Mouse (Mus musculus): Measurements from ENCODE around the gene Vmn2r7. TPM values are rescaled to one million over a fixed set of nuclear protein-coding genes. Genes with fewer than 3 reads are reported as not detected.

Gene Vmn2r7
- total and polyA plus RNA-seq, 3 experiments, result not detected

DNA sequence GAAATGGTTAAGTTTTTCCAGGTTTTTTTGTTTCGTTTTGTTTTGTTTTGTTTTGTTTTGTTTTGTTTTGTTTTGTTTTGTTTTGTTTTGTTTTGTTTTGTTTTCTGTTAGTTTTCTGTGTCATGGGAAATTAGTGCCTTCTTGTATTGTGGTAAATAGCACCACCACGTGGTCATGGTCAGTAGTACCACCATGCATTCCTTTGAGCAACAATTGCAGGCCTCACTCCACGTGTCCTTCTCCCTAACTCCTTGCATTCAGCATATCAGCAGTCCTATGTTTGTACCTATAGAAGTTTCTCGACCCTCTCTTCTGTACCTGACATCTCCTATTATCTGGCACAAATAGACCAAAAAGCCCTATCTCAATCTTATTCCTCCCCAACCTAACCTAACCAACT lies 2.3 kb downstream of the Vmn2r7 start:
- TF ChIP-seq SMC3 (IDR thresholded peaks at IDR 0.05; ENCODE audit: low read depth, low read length) (peak; percentile 52), CTCF (conservative IDR thresholded peaks at IDR 0.05 in 1 of 2, IDR thresholded peaks at IDR 0.05 in 1 of 2; ENCODE audit: low read depth in 2 of 2, low read length in 2 of 2) (peak; percentile 72 to 74), CHD2 (IDR thresholded peaks at IDR 0.05; ENCODE audit: low read length) (no peak), RAD21 (IDR thresholded peaks at IDR 0.05; ENCODE audit: low read depth, low read length) (peak; percentile 73), TCF12 (IDR thresholded peaks at IDR 0.05; ENCODE audit: low read depth, low read length) (no peak), ZC3H11A (IDR thresholded peaks at IDR 0.05; ENCODE audit: low read depth, low read length) (no peak), ZNF384 (IDR thresholded peaks at IDR 0.05; ENCODE audit: low read depth, low read length) (no peak), MAX (IDR thresholded peaks at IDR 0.05; ENCODE audit: low read length) (peak; percentile 95)
- dilution Hi-C loops (cut with MboI; ENCODE audit: extremely low pct_ligation_motif_present, extremely low pct_unique_long_range_greater_than_20kb, low sequenced_read_pairs), result no loop called here
- Histone ChIP-seq H3K4me3 (replicated peaks in 1 of 3; ENCODE audit: low read depth in 2 of 3, low read length in 2 of 3, poor library complexity in 1 of 3) (no peak overlapping the region), H3K27me3 (replicated peaks) (no peaks in the 10 kb centered on the region), H3K4me2 (ENCODE audit: insufficient read depth, low read depth, poor library complexity, severe bottlenecking) (no peak overlapping the region), H3K9me3 (replicated peaks; ENCODE audit: low read length) (no peaks in the 10 kb centered on the region), H3K79me2 (replicated peaks; ENCODE audit: control insufficient read depth, extremely low read depth, insufficient read depth, poor library complexity, severe bottlenecking) (no peaks in the 10 kb centered on the region), H3K4me1 (ENCODE audit: control insufficient read depth in 1 of 2, insufficient read depth in 2 of 2) (no peaks in the 10 kb centered on the region), H3K36me3 (replicated peaks in 1 of 2; ENCODE audit: control insufficient read depth in 1 of 2, insufficient read depth in 1 of 2, low read length in 1 of 2) (no peaks in the 10 kb centered on the region), H3K27ac (ENCODE audit: insufficient read depth, low read depth) (no peak overlapping the region), H3K9ac (ENCODE audit: insufficient read depth, low read depth) (no peak overlapping the region)
- in situ Hi-C loops (cut with MboI; ENCODE audit: low pct_ligation_motif_present, low pct_unique_long_range_greater_than_20kb, low sequenced_read_pairs), result no loop called here
- DNase-seq (ENCODE audit: extremely low read depth), result peak; percentile 58

DNA sequence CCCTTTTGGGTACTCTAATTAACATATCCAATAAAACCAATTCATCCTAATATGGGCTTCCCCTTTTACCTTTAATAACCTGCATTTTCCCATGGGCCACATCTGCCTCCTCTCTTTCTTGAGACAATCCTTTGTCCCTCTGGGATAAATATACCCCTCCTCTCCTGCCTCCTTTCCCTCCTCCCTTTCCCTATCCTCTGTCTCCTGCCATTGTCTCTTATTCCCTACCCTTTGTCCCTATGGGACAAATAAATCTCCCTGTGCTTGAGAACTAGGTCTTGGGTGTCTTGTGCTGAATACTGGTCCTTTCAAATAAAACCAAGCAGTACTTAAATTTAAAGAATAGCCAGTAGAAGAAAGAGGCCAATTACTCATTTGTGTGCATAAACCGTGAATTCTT lies 13.4 kb downstream of the Vmn2r7 start:
- no peak for TF ChIP-seq BHLHE40 (IDR thresholded peaks at IDR 0.05; ENCODE audit: low read depth, low read length)
- no peak for TF ChIP-seq ETS1 (conservative IDR thresholded peaks at IDR 0.05; ENCODE audit: low read depth, low read length)
- no peak for TF ChIP-seq ZKSCAN1 (IDR thresholded peaks at IDR 0.05; ENCODE audit: borderline replicate concordance, low read depth, low read length)
- TF ChIP-seq ZNF384 (IDR thresholded peaks at IDR 0.05; ENCODE audit: low read depth, low read length), result no peak
- TF ChIP-seq POLR2AphosphoS2 (IDR thresholded peaks at IDR 0.05; ENCODE audit: low read depth, low read length), result no peak
- no peak for TF ChIP-seq NELFE (IDR thresholded peaks at IDR 0.05; ENCODE audit: low read depth, low read length)
- no peak for TF ChIP-seq TBP (conservative IDR thresholded peaks at IDR 0.05; ENCODE audit: low read depth, low read length)
- TF ChIP-seq RAD21 (IDR thresholded peaks at IDR 0.05; ENCODE audit: low read depth, low read length), result no peak
- H3K4me2 ChIP-seq (ENCODE audit: insufficient read depth, low read depth, poor library complexity, severe bottlenecking), result no peak overlapping the region
- no peaks in the 10 kb centered on the region for H3K4me1 ChIP-seq (ENCODE audit: control insufficient read depth in 1 of 2, insufficient read depth in 2 of 2)
- DNase-seq (ENCODE audit: extremely low read depth), result no peak
- H3K9me3 ChIP-seq (replicated peaks; ENCODE audit: low read length), result no peaks in the 10 kb centered on the region
- no peaks in the 10 kb centered on the region for H3K36me3 ChIP-seq (replicated peaks in 1 of 2; ENCODE audit: control insufficient read depth in 1 of 2, insufficient read depth in 1 of 2, low read length in 1 of 2)
- no peaks in the 10 kb centered on the region for H3K27me3 ChIP-seq (replicated peaks)
- dilution Hi-C loops (cut with MboI; ENCODE audit: extremely low pct_ligation_motif_present, extremely low pct_unique_long_range_greater_than_20kb, low sequenced_read_pairs) (no loop called here), in situ Hi-C loops (cut with MboI; ENCODE audit: low pct_ligation_motif_present, low pct_unique_long_range_greater_than_20kb, low sequenced_read_pairs) (no loop called here)
- H3K4me3 ChIP-seq (replicated peaks in 1 of 3; ENCODE audit: low read depth in 2 of 3, low read length in 2 of 3, poor library complexity in 1 of 3), result no peak overlapping the region
- no peak overlapping the region for H3K9ac ChIP-seq (ENCODE audit: insufficient read depth, low read depth)
- H3K79me2 ChIP-seq (replicated peaks; ENCODE audit: control insufficient read depth, extremely low read depth, insufficient read depth, poor library complexity, severe bottlenecking), result no peaks in the 10 kb centered on the region
- no peak overlapping the region for H3K27ac ChIP-seq (ENCODE audit: insufficient read depth, low read depth)

DNA sequence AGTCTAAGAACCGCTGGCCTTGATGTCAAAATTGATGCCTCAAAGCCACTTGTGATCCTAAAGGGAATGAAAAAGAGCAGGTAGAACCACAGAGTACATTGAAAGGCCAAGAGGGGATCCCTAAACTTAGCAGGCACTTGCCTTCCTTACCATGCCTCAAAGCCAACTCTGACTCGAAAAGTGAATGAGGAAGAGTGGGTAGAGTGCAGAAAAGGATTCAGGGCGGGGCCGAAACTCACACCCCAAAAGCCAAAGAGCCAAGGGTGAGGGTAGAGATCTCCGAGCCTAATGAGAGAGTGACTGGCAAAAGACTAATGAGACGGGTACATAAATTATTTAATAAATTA lies 53.3 kb downstream of the Vmn2r7 start:
- DNase-seq (ENCODE audit: extremely low read depth), result no peak
- no peak overlapping the region for H3K4me2 ChIP-seq (ENCODE audit: insufficient read depth, low read depth, poor library complexity, severe bottlenecking)
- H3K27me3 ChIP-seq (replicated peaks), result no peaks in the 10 kb centered on the region
- peaks cover 9% of the 10 kb centered on the region for H3K9me3 ChIP-seq (replicated peaks; ENCODE audit: low read length)
- H3K4me1 ChIP-seq (ENCODE audit: control insufficient read depth in 1 of 2, insufficient read depth in 2 of 2), result no peaks in the 10 kb centered on the region
- no peak overlapping the region for H3K4me3 ChIP-seq (replicated peaks in 1 of 3; ENCODE audit: low read depth in 2 of 3, low read length in 2 of 3, poor library complexity in 1 of 3)
- TF ChIP-seq MXI1 (IDR thresholded peaks at IDR 0.05; ENCODE audit: low read depth, low read length) (no peak), EP300 (IDR thresholded peaks at IDR 0.05; ENCODE audit: low read length) (no peak), ZKSCAN1 (IDR thresholded peaks at IDR 0.05; ENCODE audit: borderline replicate concordance, low read depth, low read length) (no peak), NRF1 (IDR thresholded peaks at IDR 0.05; ENCODE audit: low read depth, low read length) (no peak), MAZ (IDR thresholded peaks at IDR 0.05; ENCODE audit: low read depth, low read length) (no peak), ZC3H11A (IDR thresholded peaks at IDR 0.05; ENCODE audit: low read depth, low read length) (no peak), HCFC1 (IDR thresholded peaks at IDR 0.05; ENCODE audit: low read depth, low read length) (no peak)
- dilution Hi-C loops (cut with MboI; ENCODE audit: extremely low pct_ligation_motif_present, extremely low pct_unique_long_range_greater_than_20kb, low sequenced_read_pairs), result no loop called here
- H3K27ac ChIP-seq (ENCODE audit: insufficient read depth, low read depth), result no peak overlapping the region
- no peaks in the 10 kb centered on the region for H3K36me3 ChIP-seq (replicated peaks in 1 of 2; ENCODE audit: control insufficient read depth in 1 of 2, insufficient read depth in 1 of 2, low read length in 1 of 2)
- H3K79me2 ChIP-seq (replicated peaks; ENCODE audit: control insufficient read depth, extremely low read depth, insufficient read depth, poor library complexity, severe bottlenecking), result no peaks in the 10 kb centered on the region
- in situ Hi-C loops (cut with MboI; ENCODE audit: low pct_ligation_motif_present, low pct_unique_long_range_greater_than_20kb, low sequenced_read_pairs), result no loop called here
- no peak overlapping the region for H3K9ac ChIP-seq (ENCODE audit: insufficient read depth, low read depth)

Data from CH12.LX (cell line).